Mouse (Mus musculus): ENCODE measurements around the gene Lbx2.

Lbx2 gene

DNA sequence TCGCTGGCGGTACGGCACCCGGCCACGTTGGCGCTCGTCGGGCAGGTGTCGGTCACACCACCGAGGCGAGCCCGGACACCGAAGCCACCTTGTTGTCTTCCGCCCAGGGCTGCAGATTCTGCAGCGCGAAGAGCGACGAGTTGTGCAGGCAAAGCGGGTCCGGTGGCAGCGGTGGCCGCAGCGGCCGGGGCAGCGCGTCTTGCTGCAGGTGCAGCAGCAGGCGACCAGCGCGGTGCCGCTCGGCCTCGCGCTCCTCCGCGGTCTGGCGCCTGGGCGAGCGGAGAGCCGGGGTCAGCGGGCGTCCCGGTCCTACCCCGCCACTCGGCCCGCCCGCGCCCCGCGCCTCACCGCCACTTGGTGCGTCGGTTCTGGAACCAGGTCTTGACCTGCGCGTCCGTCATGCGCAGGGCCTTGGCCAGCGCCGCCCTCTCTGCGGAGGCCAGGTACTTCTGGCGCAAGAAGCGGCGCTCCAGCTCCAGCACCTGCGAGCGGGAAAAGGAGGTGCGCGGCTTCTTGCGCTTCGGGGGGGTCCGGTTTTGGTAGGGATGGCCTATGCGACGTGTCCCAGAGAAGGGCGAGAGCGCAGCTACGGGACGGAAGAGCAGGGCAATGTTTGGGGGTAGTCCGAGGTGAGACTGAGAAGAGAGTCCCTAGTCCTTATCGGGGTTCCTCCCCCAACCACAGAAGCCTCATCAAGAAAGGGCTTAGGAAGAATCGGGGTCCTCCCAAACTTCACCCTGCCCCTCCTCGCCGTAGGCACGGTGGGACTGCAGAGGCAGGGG, 17.3 kb upstream of the Lbx2 start:
- no peak for TF ChIP-seq CTCF (conservative IDR thresholded peaks at IDR 0.05; ENCODE audit: low read length)
- no peak for TF ChIP-seq POU5F1 (IDR thresholded peaks at IDR 0.05; ENCODE audit: borderline replicate concordance, low read length)
- no peak for TF ChIP-seq NANOG (IDR thresholded peaks at IDR 0.05; ENCODE audit: borderline replicate concordance, low read length)
- peaks cover 68% of the 10 kb centered on the region for H3K4me1 ChIP-seq (replicated peaks; ENCODE audit: low read depth, low read length)
- H3K36me3 ChIP-seq (ENCODE audit: insufficient read depth, low read length): no peaks in the 10 kb centered on the region
- peaks cover 96% of the 10 kb centered on the region for H3K27me3 ChIP-seq (ENCODE audit: insufficient read depth, low read length)
- H3K4me3 ChIP-seq (replicated peaks; ENCODE audit: low read length): peak overlapping the region; percentile 70
- H3K9me3 ChIP-seq (ENCODE audit: low read length): no peaks in the 10 kb centered on the region

DNA sequence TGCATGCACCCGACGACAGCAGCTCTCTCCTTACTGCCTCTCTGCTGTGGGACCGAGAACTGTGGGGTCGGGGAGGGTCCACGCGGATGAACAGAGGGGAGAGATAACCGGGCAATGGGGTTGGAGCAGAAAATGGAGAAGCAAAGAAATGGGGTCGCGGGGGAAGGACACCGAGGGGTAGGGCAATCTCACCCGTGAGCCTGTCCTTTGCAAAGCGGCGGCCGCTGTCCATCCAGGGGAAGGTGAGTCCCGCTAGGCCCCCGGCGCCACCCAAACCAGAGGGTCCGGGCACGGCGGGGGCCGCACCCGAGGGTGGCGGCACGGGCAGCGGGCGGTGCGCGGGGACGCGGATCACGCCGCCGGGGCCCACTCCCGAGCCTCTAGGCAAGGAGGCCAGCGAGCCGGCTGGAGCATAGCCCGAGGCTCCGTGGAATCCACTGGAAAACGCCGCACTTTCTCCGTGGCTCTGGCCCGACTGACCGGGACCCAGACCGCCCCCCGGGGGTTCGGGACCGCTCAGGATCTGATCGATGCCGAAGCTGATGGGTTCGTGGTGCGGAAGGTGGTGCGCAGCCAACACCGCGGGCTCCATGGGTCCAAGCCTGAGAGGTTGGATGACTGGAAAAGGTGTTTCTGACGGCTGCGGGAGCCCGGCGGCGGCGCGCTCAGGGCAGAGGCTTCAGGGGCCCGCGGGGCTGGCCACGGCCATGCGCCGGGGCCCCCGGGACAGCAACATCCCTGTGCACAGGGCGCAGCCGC, 16.5 kb upstream of the Lbx2 start:
- no peaks in the 10 kb centered on the region for H3K36me3 ChIP-seq (ENCODE audit: insufficient read depth, low read length)
- H3K27me3 ChIP-seq (ENCODE audit: insufficient read depth, low read length): peaks cover 96% of the 10 kb centered on the region
- H3K4me3 ChIP-seq (replicated peaks; ENCODE audit: low read length): peak overlapping the region; percentile 70
- TF ChIP-seq POU5F1 (IDR thresholded peaks at IDR 0.05; ENCODE audit: borderline replicate concordance, low read length) (no peak), CTCF (conservative IDR thresholded peaks at IDR 0.05; ENCODE audit: low read length) (no peak), NANOG (IDR thresholded peaks at IDR 0.05; ENCODE audit: borderline replicate concordance, low read length) (no peak)
- H3K4me1 ChIP-seq (replicated peaks; ENCODE audit: low read depth, low read length): peaks cover 61% of the 10 kb centered on the region
- no peaks in the 10 kb centered on the region for H3K9me3 ChIP-seq (ENCODE audit: low read length)

DNA sequence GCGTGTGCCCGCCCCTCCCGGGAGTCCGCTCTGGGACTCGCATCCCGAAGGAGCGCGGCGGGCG, 16.1 kb upstream of the Lbx2 start, which contains the start of gene Tlx2:
TSS of gene Tlx2 (minus strand) at position 47 of the 64 bp plus-strand sequence.
- H3K4me1 ChIP-seq (replicated peaks; ENCODE audit: low read depth, low read length): peaks cover 59% of the 10 kb centered on the region
- TF ChIP-seq CTCF (conservative IDR thresholded peaks at IDR 0.05; ENCODE audit: low read length): no peak
- no peak for TF ChIP-seq NANOG (IDR thresholded peaks at IDR 0.05; ENCODE audit: borderline replicate concordance, low read length)
- no peak for TF ChIP-seq POU5F1 (IDR thresholded peaks at IDR 0.05; ENCODE audit: borderline replicate concordance, low read length)
- peaks cover 93% of the 10 kb centered on the region for H3K27me3 ChIP-seq (ENCODE audit: insufficient read depth, low read length)
- H3K4me3 ChIP-seq (replicated peaks; ENCODE audit: low read length): peak within 1 kb of the TSS; percentile 70
- H3K9me3 ChIP-seq (ENCODE audit: low read length): no peaks in the 10 kb centered on the region
- no peaks in the 10 kb centered on the region for H3K36me3 ChIP-seq (ENCODE audit: insufficient read depth, low read length)

DNA sequence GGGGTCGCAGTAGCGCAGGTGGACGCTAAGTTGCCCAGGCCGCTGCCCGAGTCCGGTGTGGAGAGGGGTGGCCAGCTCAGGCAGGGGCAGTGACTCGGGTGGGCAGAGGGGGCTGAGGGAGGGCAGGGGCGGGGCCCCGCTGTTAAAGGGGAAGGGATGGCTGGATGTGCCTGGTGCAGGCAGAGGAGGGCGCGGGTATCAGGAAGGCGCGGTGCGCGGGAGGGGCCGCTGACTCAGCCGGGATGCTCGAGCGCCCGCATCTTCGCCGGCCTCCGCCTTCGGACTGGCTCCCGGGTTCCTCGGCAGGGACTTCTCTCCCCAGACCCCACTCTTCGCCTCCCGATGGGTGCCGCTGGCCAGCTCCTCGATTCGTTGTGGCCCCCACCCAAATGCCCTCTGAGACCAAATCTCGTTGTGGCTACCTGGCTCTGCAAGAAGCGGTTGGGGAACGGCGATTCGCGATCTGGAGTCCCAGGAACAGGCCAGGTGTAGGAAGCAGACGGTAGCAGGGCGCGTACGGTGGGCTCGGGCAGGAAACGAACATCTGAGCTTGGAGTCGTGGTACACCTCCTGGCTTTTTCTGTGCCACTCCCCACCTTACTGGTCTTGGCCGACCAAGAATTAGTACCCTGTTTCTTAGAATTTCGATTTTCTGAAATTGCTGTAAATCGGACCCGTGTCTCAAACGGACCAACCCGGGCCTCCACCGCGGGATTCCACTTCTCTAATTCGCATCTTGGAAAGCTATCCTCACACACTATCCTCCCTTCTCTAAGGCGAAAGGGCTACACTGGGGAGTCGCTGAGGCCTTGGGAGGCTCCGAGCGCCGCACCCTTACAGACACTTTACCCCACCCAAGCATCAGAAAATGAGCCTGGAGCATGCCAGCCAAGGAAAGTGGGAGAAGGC, 15.6 kb upstream of the Lbx2 start:
- Histone ChIP-seq H3K4me1 (replicated peaks; ENCODE audit: low read depth, low read length) (peaks cover 56% of the 10 kb centered on the region), H3K9me3 (ENCODE audit: low read length) (no peaks in the 10 kb centered on the region), H3K36me3 (ENCODE audit: insufficient read depth, low read length) (no peaks in the 10 kb centered on the region), H3K4me3 (replicated peaks; ENCODE audit: low read length) (peak overlapping the region; percentile 70), H3K27me3 (ENCODE audit: insufficient read depth, low read length) (peaks cover 90% of the 10 kb centered on the region)
- TF ChIP-seq POU5F1 (IDR thresholded peaks at IDR 0.05; ENCODE audit: borderline replicate concordance, low read length): no peak
- no peak for TF ChIP-seq NANOG (IDR thresholded peaks at IDR 0.05; ENCODE audit: borderline replicate concordance, low read length)
- no peak for TF ChIP-seq CTCF (conservative IDR thresholded peaks at IDR 0.05; ENCODE audit: low read length)

DNA sequence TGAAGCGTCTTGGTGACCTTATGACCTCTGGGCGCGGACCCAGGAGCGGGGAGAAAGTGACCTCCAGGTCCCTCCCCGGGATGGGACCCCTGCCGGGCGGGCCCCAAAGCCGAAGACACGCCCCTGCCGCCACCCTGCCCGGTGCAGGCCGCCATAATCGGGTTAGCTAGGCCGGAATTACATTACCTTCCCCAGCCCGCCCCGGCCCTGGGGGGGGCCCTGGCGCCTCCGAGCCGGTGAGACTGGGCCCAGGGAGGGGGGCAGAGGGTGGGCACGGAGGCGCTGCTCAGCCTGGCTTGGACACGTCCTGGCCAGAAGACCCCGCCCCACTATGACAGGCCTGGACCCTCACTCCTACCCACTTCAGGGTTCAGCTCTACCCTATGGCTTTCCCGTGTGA, 14.9 kb upstream of the Lbx2 start:
- Histone ChIP-seq H3K4me1 (replicated peaks; ENCODE audit: low read depth, low read length) (peaks cover 50% of the 10 kb centered on the region), H3K4me3 (replicated peaks; ENCODE audit: low read length) (peak overlapping the region; percentile 70), H3K36me3 (ENCODE audit: insufficient read depth, low read length) (no peaks in the 10 kb centered on the region), H3K9me3 (ENCODE audit: low read length) (no peaks in the 10 kb centered on the region), H3K27me3 (ENCODE audit: insufficient read depth, low read length) (peaks cover 90% of the 10 kb centered on the region)
- TF ChIP-seq NANOG (IDR thresholded peaks at IDR 0.05; ENCODE audit: borderline replicate concordance, low read length): no peak
- TF ChIP-seq POU5F1 (IDR thresholded peaks at IDR 0.05; ENCODE audit: borderline replicate concordance, low read length): no peak
- no peak for TF ChIP-seq CTCF (conservative IDR thresholded peaks at IDR 0.05; ENCODE audit: low read length)

DNA sequence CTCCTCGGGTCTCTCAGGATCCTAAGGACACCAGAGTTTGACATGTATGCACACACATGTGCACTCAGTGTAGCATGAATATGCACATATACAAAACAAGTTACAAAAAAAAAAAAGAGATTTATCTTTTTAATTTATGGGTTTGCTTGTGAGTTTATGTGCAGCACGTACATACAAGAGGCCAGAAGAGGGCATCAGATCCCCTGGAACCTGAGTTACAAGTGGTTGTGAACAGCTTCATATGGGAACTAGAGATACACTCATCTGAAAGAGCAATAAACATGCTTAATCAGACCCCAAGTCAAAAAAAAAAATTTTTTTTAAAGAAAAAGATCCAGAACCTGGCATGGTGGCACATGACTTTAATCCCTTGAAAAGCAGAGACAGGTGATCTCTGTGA, 11.2 kb upstream of the Lbx2 start:
- no peak for TF ChIP-seq POU5F1 (IDR thresholded peaks at IDR 0.05; ENCODE audit: borderline replicate concordance, low read length)
- TF ChIP-seq CTCF (conservative IDR thresholded peaks at IDR 0.05; ENCODE audit: low read length): no peak
- no peak for TF ChIP-seq NANOG (IDR thresholded peaks at IDR 0.05; ENCODE audit: borderline replicate concordance, low read length)
- Histone ChIP-seq H3K4me3 (replicated peaks; ENCODE audit: low read length) (no peak overlapping the region), H3K27me3 (ENCODE audit: insufficient read depth, low read length) (peaks cover 62% of the 10 kb centered on the region)

DNA sequence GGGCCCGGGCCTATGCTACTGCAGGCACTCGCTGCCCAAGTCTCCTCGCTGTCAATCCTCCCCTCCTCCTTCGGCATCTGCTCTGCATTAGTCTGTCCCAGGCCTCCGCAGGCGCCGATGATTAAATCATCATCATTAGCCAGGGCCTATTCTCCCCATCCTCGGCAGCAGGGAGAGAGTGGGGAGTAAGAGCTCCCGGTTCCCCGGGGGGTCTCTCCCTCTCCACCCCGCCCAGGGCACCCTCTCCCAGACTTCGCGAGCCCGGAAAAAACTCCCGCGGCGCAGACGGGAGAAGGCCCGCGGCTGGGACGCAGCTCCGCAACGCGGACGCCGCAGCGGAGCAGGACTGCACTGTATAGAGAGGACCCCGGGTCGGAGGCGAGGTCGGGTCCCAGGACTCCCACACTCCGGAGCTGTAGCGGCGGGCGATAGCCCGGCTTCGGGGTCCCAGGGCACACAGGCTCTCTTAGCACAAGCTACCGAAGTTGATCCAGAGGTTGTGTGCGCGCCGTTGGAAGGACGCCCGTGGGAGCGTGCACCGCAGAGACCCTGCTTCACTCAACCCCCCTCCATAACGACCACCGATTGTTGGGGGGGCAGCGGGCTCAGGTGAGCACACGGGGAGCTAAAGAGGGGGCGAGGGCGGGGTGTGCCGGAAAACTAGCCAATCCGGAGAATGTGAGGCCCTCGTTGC, 8.4 kb upstream of the Lbx2 start, which contains the start of gene Pcgf1:
TSS of gene Pcgf1 (plus strand) at position 240 of the 694 bp plus-strand sequence.
- Histone ChIP-seq H3K4me1 (replicated peaks; ENCODE audit: low read depth, low read length) (peaks cover 21% of the 10 kb centered on the region), H3K4me3 (replicated peaks; ENCODE audit: low read length) (peak within 1 kb of the TSS; percentile 94), H3K9me3 (ENCODE audit: low read length) (no peaks in the 10 kb centered on the region), H3K36me3 (ENCODE audit: insufficient read depth, low read length) (peaks cover 32% of the 10 kb centered on the region), H3K27me3 (ENCODE audit: insufficient read depth, low read length) (peaks cover 38% of the 10 kb centered on the region)
- TF ChIP-seq CTCF (conservative IDR thresholded peaks at IDR 0.05; ENCODE audit: low read length) (no peak), NANOG (IDR thresholded peaks at IDR 0.05; ENCODE audit: borderline replicate concordance, low read length) (no peak), POU5F1 (IDR thresholded peaks at IDR 0.05; ENCODE audit: borderline replicate concordance, low read length) (no peak)

More for the DNA sequence above, 11.2 kb upstream of the Lbx2 start:
- H3K4me1 ChIP-seq (replicated peaks; ENCODE audit: low read depth, low read length): peaks cover 41% of the 10 kb centered on the region
- H3K36me3 ChIP-seq (ENCODE audit: insufficient read depth, low read length): peaks cover 7% of the 10 kb centered on the region
- H3K9me3 ChIP-seq (ENCODE audit: low read length): no peaks in the 10 kb centered on the region
